Mouse (Mus musculus): Measurements from ENCODE around the gene Rpl15.
"Not testable (repeated sequence)": the region's sequence is repeated elsewhere in the genome, so short reads cannot be mapped to it uniquely, and the experiment has no call there.

The Rpl15 gene

GRCm38 (mm10) chr14:18270529-18271441 lies at the start of gene Rpl15, which contains the start of gene Nkiras1:
Gene Rpl15, minus strand, starts transcription at chr14:18271391.
Gene Nkiras1, plus strand, starts transcription at chr14:18271136.
- DNase-seq (ENCODE audit: low spot score), result peak; percentile 97

DNA sequence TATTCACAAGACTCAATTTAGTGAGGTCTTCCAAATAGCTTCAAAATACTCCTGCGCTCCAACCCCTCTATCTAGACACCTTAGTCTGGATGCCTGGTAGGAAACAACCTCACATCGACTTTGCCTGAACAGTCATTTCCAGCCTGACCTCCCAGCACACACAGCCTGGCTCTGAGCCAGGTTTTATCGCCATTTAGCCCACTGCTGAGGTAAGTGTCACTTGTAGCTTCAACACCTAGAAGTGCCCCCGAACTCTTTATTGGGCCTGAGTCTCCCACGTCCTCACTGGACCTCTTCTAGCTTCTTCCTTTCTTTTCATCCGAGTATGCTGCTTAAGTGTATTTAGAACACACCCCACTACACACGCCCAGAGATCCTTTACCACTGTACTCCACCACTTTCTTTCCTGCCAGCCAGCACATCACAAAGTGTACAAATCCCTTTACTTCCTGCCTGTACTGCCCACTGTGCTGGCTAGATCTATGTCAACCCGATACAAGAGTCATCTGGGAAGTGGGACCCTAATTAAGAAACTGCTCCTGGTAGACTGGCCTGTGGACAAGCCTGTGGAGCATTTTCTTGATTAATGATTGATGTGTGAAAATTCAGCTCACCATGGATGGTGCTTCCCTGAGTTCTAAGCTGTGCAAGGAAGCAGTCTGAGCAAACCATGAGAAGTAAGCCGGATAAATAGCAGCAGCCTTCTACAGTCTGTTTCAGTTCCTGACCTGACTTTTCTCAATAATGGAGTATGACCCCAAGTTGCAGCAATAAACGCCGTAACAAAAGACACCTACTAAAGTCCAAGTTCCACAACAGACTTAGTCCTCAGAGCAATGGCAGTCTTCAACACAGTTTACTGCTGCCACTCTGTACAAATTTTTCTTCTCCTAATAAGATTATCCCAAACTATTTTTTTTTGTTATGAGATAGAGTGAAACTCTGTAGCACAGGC lies 46.5 kb upstream of the Rpl15 start:
- no peak for DNase-seq (ENCODE audit: low spot score)

- DNase-seq (ENCODE audit: low spot score), result no peak
These were observed 33.0 kb upstream of the Rpl15 start for GRCm38 (mm10) chr14:18304165-18304564.

- DNase-seq (ENCODE audit: low spot score), result peak; percentile 30
These were observed 32.1 kb upstream of the Rpl15 start for GRCm38 (mm10) chr14:18303262-18303661.

GRCm38 (mm10) chr14:18302750-18303149 lies 31.6 kb upstream of the Rpl15 start:
- no peak for DNase-seq (ENCODE audit: low spot score)

GRCm38 (mm10) chr14:18301591-18301990 lies 30.4 kb upstream of the Rpl15 start:
- DNase-seq (ENCODE audit: low spot score), result no peak

DNA sequence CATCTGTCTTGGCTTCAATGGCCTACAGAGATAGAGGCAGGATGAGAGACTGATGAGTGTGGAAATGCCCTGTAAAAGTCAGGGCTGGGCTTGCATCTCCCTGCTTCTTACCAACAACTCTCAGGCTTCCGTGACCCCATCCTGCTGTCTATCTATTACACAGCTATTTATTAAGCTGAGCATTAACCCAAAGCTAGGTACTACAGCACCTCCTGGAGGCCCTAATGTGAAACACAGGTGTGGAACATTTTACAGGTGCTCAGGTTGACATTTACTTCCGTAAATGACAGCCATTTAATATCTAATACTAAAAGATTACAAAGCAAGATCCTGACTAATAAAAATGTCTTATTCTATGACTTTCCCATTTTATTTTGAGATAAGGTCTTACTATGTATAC lies 29.5 kb upstream of the Rpl15 start:
- no peak for DNase-seq (ENCODE audit: low spot score)

DNA sequence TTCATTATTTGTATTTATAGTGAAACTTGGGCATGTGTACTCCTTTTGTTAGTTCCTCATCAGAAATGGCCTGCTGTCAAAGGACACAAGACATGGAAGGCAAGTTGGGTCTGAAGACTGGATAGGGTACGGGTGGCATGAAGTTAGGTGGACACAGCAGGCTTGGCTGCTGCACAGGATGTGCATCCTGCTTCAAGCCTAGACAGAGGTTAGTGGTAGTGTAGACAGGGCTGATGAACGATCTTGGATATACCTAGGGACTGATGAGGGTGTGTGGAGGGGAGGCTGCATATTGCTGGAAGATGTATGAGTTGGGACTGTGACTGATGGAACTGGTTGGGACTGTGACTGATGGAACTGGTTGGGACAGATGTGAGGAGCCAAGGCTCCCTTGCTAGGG lies 27.7 kb upstream of the Rpl15 start:
- DNase-seq (ENCODE audit: low spot score), result no peak

DNA sequence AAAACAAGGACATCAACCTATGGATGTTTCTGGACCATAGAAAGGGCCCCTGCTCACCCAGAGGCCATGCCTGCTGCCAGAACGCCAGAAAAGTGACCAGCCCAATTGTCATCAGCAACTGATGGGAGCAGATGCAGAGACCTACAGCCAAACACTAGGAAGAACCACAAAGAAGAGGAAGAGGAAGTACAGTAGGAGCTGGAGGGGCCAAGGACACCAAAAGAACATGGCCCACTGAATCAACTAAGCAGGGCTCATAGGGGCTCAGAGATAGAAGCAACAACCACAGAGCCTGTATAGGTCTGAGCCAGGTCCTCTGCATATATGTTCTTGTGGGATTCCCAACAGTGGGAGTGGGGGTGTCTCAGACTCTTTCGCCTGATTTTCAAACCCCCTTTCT lies 26.2 kb upstream of the Rpl15 start:
- no peak for DNase-seq (ENCODE audit: low spot score)

DNA sequence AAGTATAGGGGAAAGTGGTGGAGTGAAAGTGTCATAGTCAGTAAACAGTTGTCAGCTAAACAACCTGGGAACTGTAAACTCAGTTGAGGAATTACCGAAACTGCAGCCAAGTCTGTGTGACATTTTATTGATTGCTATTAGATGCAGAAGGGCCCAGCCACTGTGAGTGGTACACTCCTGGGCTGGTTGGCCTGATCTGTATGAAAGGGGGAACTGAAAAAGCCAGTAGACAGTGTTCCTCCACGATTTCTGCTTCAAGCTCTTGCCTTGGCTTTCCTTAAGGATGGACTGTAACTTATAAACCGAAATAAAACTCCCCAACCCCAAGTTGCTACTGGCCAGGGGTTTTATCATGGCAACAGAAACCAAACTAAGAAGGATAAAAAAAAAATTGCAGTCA lies 21.4 kb upstream of the Rpl15 start:
- no peak for DNase-seq (ENCODE audit: low spot score)

DNA sequence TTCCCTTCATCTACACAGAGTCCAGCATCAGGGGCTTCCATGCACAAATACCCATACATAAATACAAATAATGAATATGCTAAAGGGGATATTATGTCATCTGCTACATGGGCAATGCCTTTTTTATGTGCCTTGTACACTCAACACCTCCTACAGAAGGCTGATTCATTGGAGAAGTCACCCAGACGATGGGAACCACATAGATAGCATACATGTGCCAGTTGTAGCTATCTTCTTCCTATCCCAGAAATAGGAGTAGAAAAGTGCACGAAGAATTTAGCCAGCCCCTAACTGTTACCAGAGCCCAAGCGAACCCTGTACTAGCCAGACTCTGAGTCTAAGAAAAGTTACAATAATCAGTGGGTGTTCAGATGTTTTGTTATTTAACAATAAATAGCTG lies 20.9 kb upstream of the Rpl15 start:
- DNase-seq (ENCODE audit: low spot score), result no peak

GRCm38 (mm10) chr14:18287391-18287790 lies 16.2 kb upstream of the Rpl15 start:
- DNase-seq (ENCODE audit: low spot score), result no peak

- DNase-seq (ENCODE audit: low spot score), result no peak
These were observed 15.2 kb upstream of the Rpl15 start for GRCm38 (mm10) chr14:18286441-18286840.

GRCm38 (mm10) chr14:18285476-18285875 lies 14.3 kb upstream of the Rpl15 start:
- no peak for DNase-seq (ENCODE audit: low spot score)

- peak; percentile 29 for DNase-seq (ENCODE audit: low spot score)
These were observed 13.4 kb upstream of the Rpl15 start for GRCm38 (mm10) chr14:18284581-18284980.

- DNase-seq (ENCODE audit: low spot score), result no peak
These were observed 9.2 kb upstream of the Rpl15 start for GRCm38 (mm10) chr14:18280375-18280774.

GRCm38 (mm10) chr14:18274526-18274925 lies 3.3 kb upstream of the Rpl15 start:
- no peak for DNase-seq (ENCODE audit: low spot score)

DNA sequence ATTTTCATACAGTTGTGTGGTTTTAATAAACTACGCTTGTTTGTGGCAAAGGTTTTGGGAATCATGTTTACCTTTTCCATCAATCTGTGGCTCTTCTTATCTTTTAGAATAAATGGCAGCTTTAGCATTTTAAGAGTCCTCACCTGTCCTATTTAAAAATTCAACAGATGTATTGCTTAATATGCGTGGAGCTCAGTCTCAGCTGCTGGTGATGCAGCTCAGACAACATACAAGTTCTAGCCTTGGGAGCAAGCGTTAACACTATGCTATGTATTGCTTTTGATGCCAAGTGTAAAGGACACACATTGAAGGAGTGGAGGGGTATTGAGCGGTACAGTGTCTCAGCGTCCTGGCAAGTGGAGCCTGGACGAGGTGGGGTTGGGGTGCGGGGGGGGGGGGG lies 475 bp upstream of the Rpl15 start:
- peak; percentile 11 for DNase-seq (ENCODE audit: low spot score)

DNA sequence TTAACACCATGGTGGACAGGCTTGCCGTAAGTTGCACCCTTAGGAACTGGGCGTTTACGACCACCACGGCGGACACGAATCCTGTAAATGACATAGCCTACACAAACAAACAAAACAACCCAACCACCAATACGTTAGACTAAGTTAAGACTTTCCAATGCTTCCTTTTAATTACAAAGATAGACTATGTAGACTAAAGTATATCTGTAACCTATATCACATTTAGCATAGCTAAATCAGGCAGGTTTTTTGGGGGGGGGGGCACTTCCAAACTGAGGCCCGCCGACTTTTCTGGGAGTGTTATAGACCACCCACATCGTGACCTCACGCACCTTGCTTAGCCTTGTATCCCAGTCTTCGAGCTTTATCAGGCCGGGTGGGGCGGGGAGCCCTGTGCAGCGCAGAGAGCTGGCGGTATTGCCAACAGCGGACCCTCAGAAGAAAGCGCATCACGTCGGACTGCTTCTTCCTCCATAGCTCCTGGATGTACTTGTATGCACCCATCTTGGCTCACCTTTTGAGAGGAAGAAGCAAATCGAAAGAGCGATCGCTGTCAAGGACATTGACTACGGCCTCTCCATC lies 1.2 kb downstream of the Rpl15 start:
- not testable (repeated sequence) for DNase-seq (ENCODE audit: low spot score)

DNA sequence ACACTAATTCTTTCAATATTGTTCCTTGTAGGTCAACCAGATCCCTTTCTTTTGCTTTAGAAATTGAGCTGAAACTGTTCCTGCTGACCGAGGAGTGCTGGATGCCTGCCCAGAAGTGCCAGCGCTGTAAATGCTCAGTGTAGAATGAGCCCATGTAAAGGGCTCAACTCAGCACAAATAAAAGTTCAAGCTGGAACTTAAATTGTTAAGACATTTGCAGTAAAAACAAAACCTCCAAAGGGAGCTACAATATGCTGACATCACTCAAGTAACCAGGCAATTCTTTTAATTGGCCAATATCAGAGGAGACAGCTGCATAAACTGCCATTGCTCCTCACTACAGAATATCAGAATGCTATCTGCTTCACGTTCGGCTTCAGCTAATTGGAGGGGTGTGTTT lies 7.8 kb downstream of the Rpl15 start:
- DNase-seq (ENCODE audit: low spot score), result peak; percentile 24

GRCm38 (mm10) chr14:18261203-18261602 lies 10.0 kb downstream of the Rpl15 start:
- DNase-seq (ENCODE audit: low spot score), result no peak

DNA sequence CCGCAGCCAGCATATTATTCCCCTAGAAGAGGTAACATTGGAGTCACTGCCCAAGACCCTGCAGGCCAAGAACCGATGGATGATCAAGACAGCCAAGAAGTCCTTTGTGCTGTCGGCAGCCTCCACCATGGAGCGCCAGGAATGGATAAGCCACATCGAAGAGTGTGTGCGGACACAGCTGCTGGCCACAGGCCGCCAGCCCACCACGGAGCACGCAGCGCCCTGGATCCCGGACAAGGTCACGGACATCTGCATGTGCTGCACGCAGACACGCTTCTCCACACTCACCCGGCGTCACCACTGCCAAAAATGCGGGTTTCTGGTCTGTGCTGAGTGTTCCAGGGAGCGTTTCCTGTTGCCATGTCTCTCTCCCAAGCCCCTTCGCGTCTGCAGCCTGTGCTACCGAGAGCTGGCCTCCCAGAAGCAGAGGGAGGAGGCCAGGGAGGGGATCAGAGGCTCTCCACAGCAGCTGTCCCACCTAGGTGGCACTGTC lies 28.5 kb downstream of the Rpl15 start:
- no peak for DNase-seq (ENCODE audit: low spot score)
